Mouse (Mus musculus): ENCODE data around the gene Anks6.

- TF ChIP-seq GATA1 (IDR thresholded peaks at IDR 0.05; ENCODE audit: borderline replicate concordance, low read length) = no peak
- TF ChIP-seq FLI1 (IDR thresholded peaks at IDR 0.05; ENCODE audit: low read length) = no peak
Observed at GRCm38 (mm10) chr4:47103561-47103960, 46.3 kb upstream of the Anks6 start.
